Mouse (Mus musculus) cerebellum, postnatal 4 days (tissue): ENCODE results near the gene Nebl.

Experiments used
- DNase-seq, 2 experiments: peaks; one replicate each; pipeline ENCODE4 v3.0.0; 2022; ENCODE audit warnings: low spot score in 2 of 2, mixed read lengths in 1 of 2

The Nebl gene

GRCm38 (mm10) chr2:17710083-17710482 lies 21.2 kb downstream of the Nebl start:
- DNase-seq = no peak

- DNase-seq = no peak
Observed at GRCm38 (mm10) chr2:17705964-17706363, 25.3 kb downstream of the Nebl start.

- no peak for DNase-seq
Observed at GRCm38 (mm10) chr2:17705426-17705825, 25.8 kb downstream of the Nebl start.

GRCm38 (mm10) chr2:17703170-17703512 lies 28.1 kb downstream of the Nebl start:
- no peak for DNase-seq

GRCm38 (mm10) chr2:17702481-17703169 lies 28.6 kb downstream of the Nebl start:
- no peak for DNase-seq

GRCm38 (mm10) chr2:17698161-17699087 lies 32.8 kb downstream of the Nebl start:
- no peak for DNase-seq

- no peak for DNase-seq
Observed at GRCm38 (mm10) chr2:17692926-17693325, 38.3 kb downstream of the Nebl start.

GRCm38 (mm10) chr2:17690264-17690663 lies 41.0 kb downstream of the Nebl start:
- no peak for DNase-seq

- DNase-seq = no peak
Observed at GRCm38 (mm10) chr2:17687141-17687540, 44.1 kb downstream of the Nebl start.

- DNase-seq = peak in 1 of 2 experiments; percentile 29
Observed at GRCm38 (mm10) chr2:17683326-17684040, 47.8 kb downstream of the Nebl start.

GRCm38 (mm10) chr2:17672156-17672555 lies 59.1 kb downstream of the Nebl start:
- no peak for DNase-seq

GRCm38 (mm10) chr2:17671566-17671965 lies 59.7 kb downstream of the Nebl start:
- DNase-seq = no peak

- no peak for DNase-seq
Observed at GRCm38 (mm10) chr2:17669953-17670352, 61.3 kb downstream of the Nebl start.

GRCm38 (mm10) chr2:17669000-17669399 lies 62.3 kb downstream of the Nebl start:
- no peak for DNase-seq

GRCm38 (mm10) chr2:17658176-17658575 lies 73.1 kb downstream of the Nebl start:
- DNase-seq = no peak

GRCm38 (mm10) chr2:17650147-17650834 lies 81.0 kb downstream of the Nebl start:
- peak in 1 of 2 experiments; percentile 22 for DNase-seq

- no peak for DNase-seq
Observed at GRCm38 (mm10) chr2:17649728-17650127, 81.5 kb downstream of the Nebl start.

GRCm38 (mm10) chr2:17644282-17645262 lies 86.7 kb downstream of the Nebl start:
- DNase-seq = peak; percentile 41 to 66

GRCm38 (mm10) chr2:17643869-17644268 lies 87.4 kb downstream of the Nebl start:
- DNase-seq = no peak

GRCm38 (mm10) chr2:17642770-17643169 lies 88.5 kb downstream of the Nebl start:
- no peak for DNase-seq
